In genomic region chr17:90333445-90333844, GRCm38 (mm10) we compare ENCODE assay signal across 19 mouse cellular contexts.
"Had no signal": no experiment of that assay in that cellular context is flagged by ENCODE, and none has a peak within 500 bp of the region (broad histone marks: within the 10 kb centered on the region; RNA-seq: fewer than 3 reads in every experiment).

No protein-coding gene starts in this region.

- DNase-seq: liver, postnatal 0 days; lung, adult 2 months; lung, postnatal 14 days; lung, postnatal 4 days; midbrain, embryonic 14.5 days; retina, postnatal 1 day; right cerebral cortex, adult 18-20 months; right cerebral cortex, postnatal 25 days; right cerebral cortex, postnatal 4 days; spleen, adult 18-20 months; thymus, adult 2 months; thymus, postnatal 25 days; thymus, postnatal 4 days had no signal

- H3K4me3 ChIP-seq: lung, embryonic 15.5 days; midbrain, embryonic 10.5 days; midbrain, embryonic 12.5 days; myocyte; neural tube, embryonic 13.5 days; neural tube, embryonic 15.5 days had no signal

- H3K27ac ChIP-seq: lung, embryonic 15.5 days; midbrain, embryonic 10.5 days; midbrain, embryonic 12.5 days; neural tube, embryonic 13.5 days; neural tube, embryonic 15.5 days had no signal
